Mouse (Mus musculus): Measurements from ENCODE around the gene Pms2.

Gene Pms2

DNA sequence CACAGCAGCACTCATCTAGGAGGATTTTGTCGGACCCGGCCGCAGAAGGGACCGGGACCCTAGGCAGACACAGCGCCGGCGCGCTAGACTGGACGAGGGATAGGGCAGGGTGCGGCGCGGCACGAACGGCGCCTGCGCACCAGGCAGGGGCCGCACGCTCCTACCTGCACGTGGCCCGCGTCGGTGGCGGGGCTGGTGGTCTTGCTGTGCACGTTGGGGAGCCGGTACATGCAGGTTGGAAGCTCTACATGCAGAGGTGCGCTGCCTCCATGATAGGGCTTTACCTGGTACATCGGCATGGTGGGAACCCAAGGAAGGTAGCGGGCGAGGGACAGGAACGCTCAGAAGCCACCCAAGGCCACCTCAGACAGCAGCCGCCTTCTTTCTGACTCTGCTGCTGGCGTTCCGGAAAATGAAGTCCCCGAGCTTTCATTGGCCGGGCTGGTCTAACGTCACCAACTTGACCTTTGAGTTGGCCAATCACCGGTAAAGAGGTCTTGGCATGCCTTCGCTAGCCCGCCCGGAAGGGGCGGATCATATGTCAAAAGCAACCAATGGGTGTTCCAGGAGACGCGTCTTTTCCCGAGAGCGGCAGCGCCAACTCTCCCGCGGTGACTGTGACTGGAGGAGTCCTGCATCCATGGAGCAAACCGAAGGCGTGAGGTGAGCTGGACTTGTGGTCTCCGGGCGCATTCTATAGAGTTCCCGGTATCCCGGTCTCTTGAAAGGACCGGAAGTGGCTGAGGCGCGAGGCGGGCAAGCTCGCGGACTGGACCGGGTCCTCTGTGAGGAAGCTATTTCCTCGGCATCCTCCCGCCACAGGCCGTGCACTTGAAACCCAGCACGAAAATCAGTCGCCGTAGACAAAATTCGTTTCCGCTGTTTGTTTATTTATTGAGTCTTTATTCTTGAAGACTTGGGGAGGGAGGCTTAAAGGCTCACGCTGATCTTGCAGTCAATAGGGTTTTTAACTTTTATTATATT is at the start of gene Pms2, which contains the start of gene Aimp2:
Gene Pms2 (plus strand): TSS at position 548 of the 984 bp plus-strand sequence.
Gene Aimp2 (minus strand): TSS at position 431 of the 984 bp plus-strand sequence.
- DNase-seq (ENCODE audit: low spot score in 2 of 2) = peak; percentile 94 to 96

DNA sequence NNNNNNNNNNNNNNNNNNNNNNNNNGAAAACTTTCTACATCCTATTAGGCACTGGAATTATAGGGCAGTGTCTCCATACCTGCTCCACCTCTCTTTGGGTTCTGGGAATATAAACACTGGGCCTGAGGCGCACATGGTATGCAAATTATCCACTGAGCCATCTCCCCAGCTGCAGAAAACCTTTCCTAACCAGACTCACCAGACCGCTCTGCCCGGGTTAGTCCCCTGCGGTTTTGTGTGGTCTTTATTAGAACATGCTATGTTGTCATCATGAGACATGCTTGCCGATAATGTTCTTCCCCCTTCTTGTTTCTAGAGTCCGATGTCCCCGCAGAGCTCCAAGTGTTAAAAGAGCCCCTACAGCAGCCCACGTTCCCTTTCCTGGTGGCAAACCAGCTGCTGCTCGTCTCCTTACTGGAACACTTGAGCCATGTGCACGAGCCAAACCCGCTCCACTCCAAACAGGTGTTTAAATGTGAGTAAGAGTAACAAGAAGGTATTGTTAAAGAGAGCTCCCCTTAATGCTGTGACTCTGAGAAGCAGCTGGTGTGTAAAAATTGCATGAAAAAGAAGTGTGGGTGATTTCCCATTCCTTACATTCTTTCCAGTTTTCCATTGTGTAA is 38.1 kb upstream of the Pms2 start:
- DNase-seq (ENCODE audit: low spot score in 2 of 2) = no peak

GRCm38 (mm10) chr5:143874571-143874970 is 35.2 kb upstream of the Pms2 start:
- DNase-seq (ENCODE audit: low spot score in 2 of 2) = no peak

DNA sequence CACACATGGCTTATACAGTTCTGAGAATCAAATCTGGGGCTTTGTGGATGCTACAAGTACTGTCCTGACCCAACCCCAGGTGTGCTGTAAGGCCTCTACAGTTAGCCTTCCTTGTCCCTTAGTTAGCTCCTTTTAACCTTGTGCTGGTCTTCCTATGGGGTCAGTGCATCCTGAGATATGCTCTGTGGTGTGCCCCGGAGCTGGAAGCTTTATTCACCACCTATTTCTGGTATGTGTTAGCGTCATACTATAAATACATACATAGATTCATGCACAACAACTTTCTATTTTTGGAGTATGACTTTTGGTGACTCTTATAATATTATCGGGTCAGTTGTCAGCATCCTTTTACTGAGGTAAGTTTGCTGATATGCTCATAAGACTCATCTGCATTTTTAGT is 24.5 kb upstream of the Pms2 start:
- DNase-seq (ENCODE audit: low spot score in 2 of 2) = no peak

DNA sequence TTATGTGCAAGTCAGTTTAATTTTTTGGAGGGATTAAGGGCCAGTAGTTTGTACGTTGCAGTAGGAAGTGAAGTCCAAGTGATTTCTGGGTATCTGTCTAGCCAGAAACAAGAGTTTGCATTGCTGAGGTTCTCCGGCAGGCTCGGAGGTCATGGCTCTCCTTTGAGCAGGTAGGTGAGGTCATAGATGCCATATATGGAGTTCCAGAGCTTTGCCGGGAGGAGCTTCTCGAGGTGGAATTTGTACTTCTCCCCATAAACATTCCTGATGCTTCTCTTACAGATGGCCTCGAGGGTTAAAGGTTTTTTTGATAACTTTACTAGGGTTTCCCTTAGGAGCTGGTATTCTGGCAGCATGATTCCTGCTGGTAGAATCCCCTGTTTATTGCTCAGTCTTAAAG is 19.0 kb upstream of the Pms2 start:
- DNase-seq (ENCODE audit: low spot score in 2 of 2) = no peak

DNA sequence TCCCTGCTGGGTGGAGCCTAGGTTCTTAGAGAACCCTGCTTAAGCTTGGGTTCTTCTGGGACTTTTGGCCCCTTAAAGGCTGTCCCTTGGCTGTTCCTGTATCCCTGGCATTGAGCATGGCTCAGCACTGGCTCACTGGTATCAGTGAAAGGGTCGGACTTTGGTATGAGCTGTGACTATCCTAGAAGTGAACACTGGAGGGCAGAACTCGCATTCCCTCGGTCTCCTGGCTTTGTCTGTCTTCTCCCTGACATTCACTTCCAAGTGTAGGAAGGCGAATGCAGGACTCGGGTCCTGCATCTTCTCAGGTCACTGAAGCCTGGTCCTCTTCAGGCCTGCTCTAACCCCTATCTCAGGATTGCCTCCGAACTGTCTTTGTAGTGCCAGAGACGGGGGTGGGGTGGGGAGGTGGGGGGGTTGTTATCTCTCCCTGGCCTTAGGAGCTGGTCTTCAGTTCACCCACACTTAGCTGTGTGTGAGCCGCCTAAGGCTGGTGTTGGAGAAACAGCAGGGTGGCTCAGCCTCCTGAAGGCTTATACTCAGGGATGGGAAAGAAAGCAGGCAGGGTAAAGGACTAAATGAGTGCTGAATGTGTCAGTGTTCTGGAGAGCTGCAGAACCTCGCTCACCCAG is 17.4 kb upstream of the Pms2 start:
- DNase-seq (ENCODE audit: low spot score in 2 of 2) = no peak

DNA sequence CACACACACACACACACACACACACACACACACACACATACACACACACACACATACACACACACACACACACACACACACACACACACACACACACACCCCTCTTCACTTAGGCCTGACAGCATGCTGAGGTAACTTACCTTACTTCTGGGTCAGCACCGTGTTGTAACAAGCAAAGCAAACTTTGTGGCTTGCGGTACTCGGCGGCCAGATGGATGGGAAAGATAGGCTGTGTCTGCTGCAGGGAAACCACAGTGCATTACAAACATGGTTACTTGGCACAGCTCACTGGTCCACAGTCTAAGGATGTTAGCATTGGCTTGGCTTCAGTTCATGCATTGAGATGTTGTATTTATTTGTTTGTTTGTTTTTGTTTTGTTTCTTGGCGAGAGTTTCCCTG is 16.4 kb upstream of the Pms2 start:
- DNase-seq (ENCODE audit: low spot score in 2 of 2) = peak; percentile 67 to 75

GRCm38 (mm10) chr5:143897635-143898330 is 12.0 kb upstream of the Pms2 start, which contains the start of gene Ankrd61:
Gene Ankrd61 (minus strand): TSS chr5:143897685.
- DNase-seq (ENCODE audit: low spot score in 2 of 2) = no peak

GRCm38 (mm10) chr5:143902111-143902510 is 7.7 kb upstream of the Pms2 start:
- peak in 1 of 2 experiments; percentile 30 for DNase-seq (ENCODE audit: low spot score in 2 of 2)

- DNase-seq (ENCODE audit: low spot score in 2 of 2) = no peak
Observed at GRCm38 (mm10) chr5:143903813-143904212, 6.0 kb upstream of the Pms2 start.

DNA sequence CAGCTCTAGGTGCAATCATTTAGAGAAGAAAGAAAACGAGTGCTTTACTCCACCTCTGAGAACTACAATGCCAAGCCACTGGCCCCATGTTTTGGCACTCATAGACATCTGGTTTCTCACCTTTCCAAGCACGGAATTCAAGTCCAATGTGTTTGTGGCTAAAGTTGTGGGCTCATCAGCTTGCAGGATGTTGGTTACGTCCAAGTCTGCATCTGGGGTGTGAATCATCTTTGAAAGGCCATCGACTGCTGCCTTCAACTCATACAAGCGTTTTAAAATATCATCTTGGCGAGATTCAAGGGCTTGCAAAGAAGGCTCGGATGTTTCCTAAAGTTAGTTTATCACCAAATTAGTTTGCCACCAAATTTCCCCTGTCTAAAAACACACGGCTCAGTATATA is 3.3 kb upstream of the Pms2 start:
- no peak for DNase-seq (ENCODE audit: low spot score in 2 of 2)

GRCm38 (mm10) chr5:143908926-143909325 is 838 bp upstream of the Pms2 start:
- no peak for DNase-seq (ENCODE audit: low spot score in 2 of 2)

- DNase-seq (ENCODE audit: low spot score in 2 of 2) = no peak
Observed at GRCm38 (mm10) chr5:143916221-143916620, 6.5 kb downstream of the Pms2 start.

- peak; percentile 46 to 54 for DNase-seq (ENCODE audit: low spot score in 2 of 2)
Observed at GRCm38 (mm10) chr5:143917418-143917817, 7.7 kb downstream of the Pms2 start.

- DNase-seq (ENCODE audit: low spot score in 2 of 2) = no peak
Observed at GRCm38 (mm10) chr5:143918120-143918519, 8.4 kb downstream of the Pms2 start.

DNA sequence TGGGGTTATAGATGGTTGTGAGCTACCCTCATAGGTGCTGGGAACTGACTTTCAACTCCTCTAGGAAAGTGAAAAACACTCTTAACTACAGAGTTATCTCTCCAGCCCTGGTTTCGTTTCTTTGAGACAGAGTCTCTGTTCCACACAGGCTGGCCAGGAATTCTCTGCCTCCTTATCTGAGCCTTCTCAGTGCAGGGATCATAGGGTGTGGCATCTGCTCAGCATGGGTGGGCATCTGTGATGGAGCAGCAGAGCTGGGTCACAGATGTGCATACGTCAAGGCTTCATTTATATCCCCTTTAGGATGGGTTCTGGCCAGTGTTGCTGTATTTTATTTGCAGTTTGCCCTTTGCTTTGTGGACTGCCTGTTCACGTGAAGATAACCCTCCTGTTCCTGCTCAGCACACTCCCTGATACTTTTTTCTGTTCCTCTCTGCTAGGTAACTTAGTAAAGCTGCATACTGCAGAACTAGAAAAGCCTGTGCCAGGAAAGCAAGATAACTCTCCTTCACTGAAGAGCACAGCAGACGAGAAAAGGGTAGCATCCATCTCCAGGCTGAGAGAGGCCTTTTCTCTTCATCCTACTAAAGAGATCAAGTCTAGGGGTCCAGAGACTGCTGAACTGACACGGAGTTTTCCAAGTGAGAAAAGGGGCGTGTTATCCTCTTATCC is 15.2 kb downstream of the Pms2 start:
- no peak for DNase-seq (ENCODE audit: low spot score in 2 of 2)

- no peak for DNase-seq (ENCODE audit: low spot score in 2 of 2)
Observed at GRCm38 (mm10) chr5:143927875-143928274, 18.1 kb downstream of the Pms2 start, which contains the start of gene Gm42421. Gene Gm42421 (plus strand): TSS chr5:143928175.

DNA sequence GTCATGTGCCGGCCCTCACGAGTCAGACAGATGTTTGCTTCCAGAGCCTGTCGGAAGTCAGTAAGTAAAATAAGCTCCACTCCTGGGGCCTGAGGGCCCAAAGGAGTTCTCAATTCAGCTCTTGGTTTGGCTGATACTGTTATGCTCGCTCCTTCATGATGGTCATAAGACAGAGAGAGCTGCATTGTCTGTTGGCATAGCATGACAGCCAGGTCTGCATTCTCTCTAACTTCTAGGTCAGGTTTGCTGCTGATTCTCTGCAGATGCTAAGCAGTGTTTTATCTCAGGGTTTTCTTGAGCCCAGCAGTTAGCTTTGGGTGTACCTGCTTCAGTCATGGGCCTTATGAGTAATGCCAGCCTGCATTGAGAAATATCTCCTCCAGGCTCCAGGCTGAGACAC is 19.5 kb downstream of the Pms2 start:
- DNase-seq (ENCODE audit: low spot score in 2 of 2) = no peak

- no peak for DNase-seq (ENCODE audit: low spot score in 2 of 2)
Observed at GRCm38 (mm10) chr5:143930656-143931055, 20.9 kb downstream of the Pms2 start.

DNA sequence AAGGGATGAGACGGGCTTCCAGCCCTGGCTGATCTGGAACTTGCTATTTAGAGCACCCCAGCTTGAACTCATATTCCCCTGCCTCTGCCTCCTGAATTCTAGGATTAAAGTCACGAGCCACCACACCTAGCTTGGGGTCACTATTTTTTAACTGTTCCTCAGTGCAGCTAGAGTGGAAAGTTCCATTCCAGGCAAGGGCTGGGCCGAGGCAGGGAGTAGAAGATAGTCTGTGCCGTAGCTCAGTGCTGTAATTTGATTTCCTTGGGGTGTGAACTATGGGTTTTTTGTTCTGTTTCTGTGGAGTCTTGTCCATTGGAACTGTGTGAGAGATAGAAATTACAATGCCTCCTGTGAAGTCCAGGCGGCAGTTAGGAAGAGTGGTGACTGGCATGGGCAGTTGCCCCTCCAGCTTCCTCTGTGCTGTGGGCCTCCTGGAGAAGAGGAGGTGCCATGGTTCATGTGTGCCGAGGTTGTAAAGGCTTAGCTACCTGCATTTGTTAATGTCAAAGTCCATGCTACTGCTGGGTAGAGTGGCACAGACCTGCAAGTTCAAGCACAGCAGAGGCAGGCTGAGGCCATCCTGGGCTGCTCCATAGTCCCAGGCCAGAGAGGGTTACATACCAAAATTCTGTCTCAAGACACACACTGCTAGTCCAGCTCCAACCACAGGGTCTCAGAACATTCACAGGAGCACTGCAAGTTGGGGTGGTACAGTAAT is 22.3 kb downstream of the Pms2 start:
- no peak for DNase-seq (ENCODE audit: low spot score in 2 of 2)

All from urinary bladder, postnatal 36 days (tissue).